Mouse (Mus musculus): ENCODE measurements around the gene Gnl3l.
A peak's percentile ranks its signal among the peaks of the same experiment; 100 is the strongest.

The Gnl3l gene

GRCm38 (mm10) chrX:150956522-150957300 lies 60.4 kb downstream of the Gnl3l start:
- DNase-seq (ENCODE audit: low read depth) = peak; percentile 47

- no peak for DNase-seq (ENCODE audit: low read depth)
These were observed 61.1 kb downstream of the Gnl3l start for GRCm38 (mm10) chrX:150956016-150956415.

GRCm38 (mm10) chrX:150955441-150955840 lies 61.7 kb downstream of the Gnl3l start:
- no peak for DNase-seq (ENCODE audit: low read depth)

GRCm38 (mm10) chrX:150954721-150955120 lies 62.4 kb downstream of the Gnl3l start:
- no peak for DNase-seq (ENCODE audit: low read depth)
